Comparison of ENCODE assay signal across 9 mouse cellular contexts in the genomic region with DNA sequence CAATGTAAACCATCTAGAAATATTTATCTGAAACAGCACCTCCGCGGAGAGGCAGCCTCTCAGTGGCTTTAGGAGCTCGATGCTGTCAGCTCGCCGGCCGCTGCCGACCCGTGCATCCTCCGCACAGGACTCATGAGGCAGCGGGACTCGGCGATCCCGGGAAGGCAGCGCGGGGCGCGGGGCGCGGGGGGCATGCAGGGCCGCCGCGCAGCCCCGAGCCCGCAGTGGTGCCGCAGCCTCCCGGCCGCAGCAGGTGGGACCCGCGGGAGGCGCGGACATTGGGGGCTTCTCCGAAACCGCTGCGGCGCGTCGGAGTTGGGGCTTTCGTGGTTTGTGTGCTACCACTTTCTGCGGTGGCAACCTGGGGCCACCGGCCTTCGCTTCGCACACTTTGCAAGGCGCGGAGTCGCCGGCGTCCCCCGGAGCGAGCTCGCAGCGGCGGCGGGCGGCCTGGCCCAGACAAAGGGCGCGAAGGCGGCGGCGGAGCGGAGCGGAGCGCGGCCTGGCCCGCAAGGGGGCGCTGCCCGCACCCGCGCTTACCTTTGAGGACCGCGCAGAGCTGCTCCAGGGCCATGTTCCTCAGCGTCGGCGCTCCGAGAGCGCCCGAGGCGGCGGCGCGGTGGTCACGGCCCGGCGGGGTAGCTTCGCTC. TPM values are rescaled to one million over a fixed set of nuclear protein-coding genes. Genes with fewer than 3 reads are reported as not detected.
DNase-seq lines count a peak whose midpoint lies in the region; ATAC-seq and TF ChIP-seq lines count a peak whose summit lies in the region.
"Had no signal": no experiment of that assay in that cellular context is flagged by ENCODE, and none has a peak within 500 bp of the region (broad histone marks: within the 10 kb centered on the region; RNA-seq: fewer than 3 reads in every experiment).

No protein-coding gene starts in this region.

- WGBS in kidney, adult 2 months = 1% methylated on average over 84 of the region's 84 CpGs
- WGBS in limb, embryonic 13.5 days = under 1% methylated on average over 60 of the region's 84 CpGs
- WGBS in midbrain, embryonic 15.5 days = under 1% methylated on average over 82 of the region's 84 CpGs

- 0 out of 2 replicates have a peak, but pooled peaks cover 3% of the 10 kb centered on the region for H3K4me1 ChIP-seq in kidney, adult 2 months (ENCODE audit: control insufficient read depth, insufficient read depth, low read length)
- 0 out of 2 replicates have a peak, but pooled peaks cover 8% of the 10 kb centered on the region for H3K4me1 ChIP-seq in limb, embryonic 13.5 days
- H3K4me1 ChIP-seq in midbrain, embryonic 15.5 days = peaks cover 11% of the 10 kb centered on the region; the same call in 1 of the 2 replicates

- H3K9me3 ChIP-seq in limb, embryonic 13.5 days = no peaks in the 10 kb centered on the region
- H3K9me3 ChIP-seq in midbrain, embryonic 15.5 days = no peaks in the 10 kb centered on the region

- H3K4me3 ChIP-seq in kidney, adult 2 months (ENCODE audit: insufficient read depth, low read depth, low read length) = peak overlapping the region; percentile 63
- H3K4me3 ChIP-seq in limb, embryonic 13.5 days = peak overlapping the region; percentile 75
- H3K4me3 ChIP-seq in midbrain, embryonic 15.5 days = peak overlapping the region; percentile 95

- peak; percentile 28; the same call in 1 of the 2 replicates for TF ChIP-seq CTCF in kidney, adult 2 months (conservative IDR thresholded peaks at IDR 0.05; ENCODE audit: insufficient read depth, insufficient read length, low read depth, low read length)

- ATAC-seq in granulocyte monocyte progenitor cell, adult 5-6 weeks (replicated peaks; ENCODE audit: poor library complexity, severe bottlenecking) = peak; percentile 49
- ATAC-seq in limb, embryonic 13.5 days (ENCODE audit: low FRiP score, low read depth) = peak; percentile 97
- peak; percentile 97 for ATAC-seq in midbrain, embryonic 15.5 days (replicated peaks)

- H3K27ac ChIP-seq in kidney, adult 2 months (ENCODE audit: insufficient read depth, low read depth, low read length) = no peak overlapping the region
- H3K27ac ChIP-seq in limb, embryonic 13.5 days = peak overlapping the region; percentile 88
- H3K27ac ChIP-seq in midbrain, embryonic 15.5 days = peak overlapping the region; percentile 97

- no peaks in the 10 kb centered on the region for H3K36me3 ChIP-seq in kidney, adult 2 months (ENCODE audit: control insufficient read depth, insufficient read depth, low read length)
- H3K36me3 ChIP-seq in limb, embryonic 13.5 days = no peaks in the 10 kb centered on the region
- H3K36me3 ChIP-seq in midbrain, embryonic 15.5 days (replicated peaks) = no peaks in the 10 kb centered on the region
- H3K36me3 ChIP-seq: G1E had no signal

- H3K4me2 ChIP-seq in limb, embryonic 13.5 days (replicated peaks) = peak overlapping the region; percentile 78
- H3K4me2 ChIP-seq in midbrain, embryonic 15.5 days = peak overlapping the region; percentile 89

- H3K9ac ChIP-seq in limb, embryonic 13.5 days = peak overlapping the region; percentile 85
- peak overlapping the region; percentile 97 for H3K9ac ChIP-seq in midbrain, embryonic 15.5 days

- peaks cover 2% of the 10 kb centered on the region; the same call in 1 of the 2 replicates for H3K27me3 ChIP-seq in kidney, adult 2 months (replicated peaks; ENCODE audit: control insufficient read depth, insufficient read depth, low read length)
- H3K27me3 ChIP-seq in limb, embryonic 13.5 days = peaks cover 9% of the 10 kb centered on the region
- no peaks in the 10 kb centered on the region for H3K27me3 ChIP-seq in midbrain, embryonic 15.5 days (replicated peaks)

- TF ChIP-seq POLR2A in kidney, adult 2 months (IDR thresholded peaks at IDR 0.05; ENCODE audit: low read depth, low read length) = no peak

- peak; percentile 6 for DNase-seq in ovary, adult 18-20 months (ENCODE audit: low spot score)
- DNase-seq in ovary, postnatal 10 days (ENCODE audit: low spot score) = no peak
- peak; percentile 92 for DNase-seq in embryo, embryonic 11 days
- peak; percentile 22 for DNase-seq in kidney, adult 2 months
- DNase-seq in spleen, postnatal 36 days (ENCODE audit: low spot score in 2 of 2) = peak; percentile 1 to 27

RNA-seq across cellular contexts. Expression of a gene that starts 0.5 kb away (rescaled TPM):
- total RNA-seq in granulocyte monocyte progenitor cell, adult 5-6 weeks (2014; fragmentation: Nextera tagmentation) = 10.3 and 11.3 TPM in 2 replicates
- 14.9 and 24.2 TPM in 2 replicates for total RNA-seq in granulocyte monocyte progenitor cell, adult 5-6 weeks (2017)
- polyA plus RNA-seq in kidney, adult 2 months (2012; rRNA removed) = 0.09 and 0.14 TPM in 2 replicates
- polyA plus RNA-seq in limb, embryonic 13.5 days (2015; fragmentation: Nextera tagmentation; extraction: Ambion mirVana) = 9.6 and 11.3 TPM in 2 replicates
- polyA plus RNA-seq in midbrain, embryonic 15.5 days (2015; fragmentation: Nextera tagmentation; extraction: Ambion mirVana) = 51.3 and 58.9 TPM in 2 replicates
- polyA plus RNA-seq: G1E had no signal
